Mouse (Mus musculus) liver, embryonic 12.5 days (tissue): ENCODE data around the gene Cdx2. TPM values are rescaled to one million over a fixed set of nuclear protein-coding genes. Genes with fewer than 3 reads are reported as not detected.

ENCODE experiments used
- ATAC-seq: fragments of 200-750 bp; cut with Nextera tagmentation; 2 replicates; pipeline ENCODE4 v1.8.0; 2017; ENCODE audit warnings: moderate number of reproducible peaks, mild to moderate bottlenecking, moderate library complexity
- H3K27ac ChIP-seq: fragments of 300-500 bp; sonication (generic); 2 replicates; pipeline ENCODE4 v1.5.1; 2016; ENCODE audit warnings: mild to moderate bottlenecking
- H3K27me3 ChIP-seq: fragments of 300-500 bp; sonication (generic); replicated peaks from 2 replicates; pipeline ENCODE4 v1.6.1; 2016; ENCODE audit warnings: mild to moderate bottlenecking, moderate library complexity
- H3K36me3 ChIP-seq: fragments of 300-500 bp; sonication (generic); 2 replicates; pipeline ENCODE4 v1.6.1; 2016; ENCODE audit warnings: mild to moderate bottlenecking, moderate library complexity
- H3K4me1 ChIP-seq: fragments of 300-500 bp; sonication (generic); 2 replicates; pipeline ENCODE4 v1.6.1; 2016
- H3K4me2 ChIP-seq: fragments of 300-500 bp; sonication (generic); 2 replicates; pipeline ENCODE4 v1.6.1; 2016; ENCODE audit warnings: mild to moderate bottlenecking, moderate library complexity
- H3K4me3 ChIP-seq: fragments of 300-500 bp; sonication (generic); 2 replicates; pipeline ENCODE4 v1.5.1; 2016; ENCODE audit warnings: mild to moderate bottlenecking, moderate library complexity
- H3K9ac ChIP-seq: fragments of 300-500 bp; sonication (generic); 2 replicates; pipeline ENCODE4 v1.6.1; 2016; ENCODE audit warnings: mild to moderate bottlenecking, moderate library complexity
- H3K9me3 ChIP-seq: fragments of 300-500 bp; sonication (generic); replicated peaks from 2 replicates; pipeline ENCODE4 v1.6.1; 2016; ENCODE audit warnings: mild to moderate bottlenecking, moderate library complexity
- WGBS: fragments of 180-500 bp; shearing (Covaris S2); methylation state at CpG from one replicate; pipeline ENCODE4 v1.1.7; 2016; ENCODE audit not compliant: insufficient replicate concordance; 5-methylcytosine and 5-hydroxymethylcytosine counted together
- polyA plus RNA-seq: library from polyadenylated mRNA; unstranded; fragments of >200 nt; fragmentation: Nextera tagmentation; extraction: Ambion mirVana; gene quantifications from 2 replicates; pipeline ENCODE4 v1.2.1, GENCODE M21; 2016

The Cdx2 gene
- not detected in 2 replicates for polyA plus RNA-seq

GRCm38 (mm10) chr5:147306638-147307397, at the start of gene Cdx2:
Gene Cdx2 (minus strand): TSS chr5:147307270.
- Histone ChIP-seq H3K4me3 (no peak within 1 kb of the TSS), H3K27me3 (peaks cover 100% of the 10 kb centered on the region), H3K9me3 (no peaks in the 10 kb centered on the region), H3K36me3 (no peaks in the 10 kb centered on the region), H3K27ac (no peak within 1 kb of the TSS), H3K9ac (no peak within 1 kb of the TSS), H3K4me2 (peak within 1 kb of the TSS; percentile 35), H3K4me1 (no peaks in the 10 kb centered on the region; the same call in 1 of the 2 replicates)
- 1% methylated on average over 56 of the region's 63 CpGs for WGBS
- ATAC-seq: no peak

DNA sequence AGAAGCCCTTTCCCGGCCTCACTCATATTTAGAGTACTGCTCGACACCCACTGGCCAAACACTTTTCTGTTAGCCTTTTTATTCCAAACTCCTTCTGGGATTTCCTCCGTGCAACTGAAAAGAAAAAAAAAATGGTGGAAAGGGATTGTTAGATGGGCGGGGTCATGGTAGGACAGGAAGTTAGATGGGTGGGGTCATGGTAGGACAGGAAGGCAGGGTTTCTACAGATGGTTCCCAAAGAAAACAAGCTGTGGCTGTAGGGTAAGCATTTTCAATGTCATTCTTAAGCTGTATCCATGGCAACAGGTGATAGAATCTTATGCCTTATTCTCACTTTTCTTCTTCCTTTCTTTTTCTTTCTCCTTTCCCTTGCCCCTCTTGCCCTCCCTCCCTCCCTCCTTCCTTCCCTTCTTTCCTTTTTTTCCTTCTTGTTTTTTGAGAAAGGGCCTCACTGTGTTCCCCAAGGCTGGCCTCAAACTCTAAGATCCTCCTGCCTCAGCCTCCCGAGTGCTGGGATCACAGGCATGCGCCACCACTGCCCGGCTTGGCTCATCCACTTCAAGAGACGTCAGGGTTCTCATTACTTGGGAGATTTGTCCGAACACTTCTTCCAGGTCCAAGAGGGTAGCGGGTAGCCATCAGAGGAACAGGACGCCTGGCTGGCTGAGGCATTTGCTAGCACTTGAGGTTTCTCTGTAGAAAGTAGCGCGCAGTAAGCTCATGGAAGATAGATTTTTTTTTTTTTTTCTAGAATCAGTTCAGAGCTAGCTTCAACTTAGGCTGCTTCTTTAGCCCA, 49.4 kb upstream of the Cdx2 start:
- no peaks in the 10 kb centered on the region for H3K4me1 ChIP-seq
- no peaks in the 10 kb centered on the region for H3K36me3 ChIP-seq
- H3K9ac ChIP-seq: no peak overlapping the region
- 0 out of 2 replicates have a peak, but pooled peaks cover 3% of the 10 kb centered on the region for H3K27me3 ChIP-seq
- H3K4me2 ChIP-seq: no peak overlapping the region
- no peaks in the 10 kb centered on the region for H3K9me3 ChIP-seq
- no peak overlapping the region for H3K4me3 ChIP-seq
- WGBS: 76% methylated on average over 13 of the region's 13 CpGs
- H3K27ac ChIP-seq: no peak overlapping the region
- ATAC-seq: no peak

DNA sequence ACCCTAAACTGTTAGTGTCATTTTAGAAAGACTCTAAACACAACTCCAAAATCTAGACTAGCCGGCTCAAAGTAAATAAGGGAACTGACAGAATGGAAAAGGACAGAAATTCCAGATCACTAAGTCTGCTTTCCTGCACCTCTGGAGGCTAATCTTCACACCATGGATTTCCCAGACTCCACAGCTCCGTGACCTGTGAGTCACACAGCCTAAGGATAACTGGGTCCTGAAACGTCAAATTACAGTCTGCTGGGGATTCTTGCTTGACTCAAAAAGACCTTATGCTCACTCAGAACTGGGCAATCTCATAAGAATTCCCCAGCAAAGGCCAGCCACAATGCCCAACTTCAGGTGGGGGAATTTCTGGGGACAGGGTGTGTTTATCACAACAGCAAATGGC, 48.7 kb upstream of the Cdx2 start:
- no peak overlapping the region for H3K4me3 ChIP-seq
- no peak overlapping the region for H3K27ac ChIP-seq
- ATAC-seq: no peak
- 53% methylated on average over 3 of the region's 3 CpGs for WGBS
- H3K4me1 ChIP-seq: no peaks in the 10 kb centered on the region
- H3K9ac ChIP-seq: no peak overlapping the region
- no peak overlapping the region for H3K4me2 ChIP-seq
- H3K36me3 ChIP-seq: no peaks in the 10 kb centered on the region
- H3K9me3 ChIP-seq: no peaks in the 10 kb centered on the region
- H3K27me3 ChIP-seq: 0 out of 2 replicates have a peak, but pooled peaks cover 3% of the 10 kb centered on the region

DNA sequence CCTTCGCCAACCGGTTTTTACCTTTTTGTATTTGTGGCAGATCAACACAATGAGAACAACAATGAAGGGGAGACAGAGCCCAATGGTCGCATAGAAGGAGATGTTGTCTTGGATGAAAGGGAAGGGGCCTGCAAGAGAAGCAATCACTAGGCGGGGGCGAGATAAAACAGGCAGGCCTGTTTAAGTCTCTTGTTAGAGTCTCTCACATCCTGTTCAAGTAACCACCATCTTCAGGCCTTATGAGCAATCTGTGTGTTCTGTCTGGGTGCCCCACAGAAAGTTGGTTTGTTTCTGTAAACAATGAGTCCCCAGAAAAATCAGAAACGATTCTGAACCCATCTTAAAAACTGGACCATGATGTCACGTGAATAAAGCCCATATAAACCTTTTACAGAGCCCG, 47.9 kb upstream of the Cdx2 start:
- no peak for ATAC-seq
- Histone ChIP-seq H3K4me2 (no peak overlapping the region), H3K27ac (no peak overlapping the region), H3K36me3 (no peaks in the 10 kb centered on the region), H3K4me1 (no peaks in the 10 kb centered on the region), H3K4me3 (no peak overlapping the region), H3K27me3 (0 out of 2 replicates have a peak, but pooled peaks cover 3% of the 10 kb centered on the region), H3K9me3 (no peaks in the 10 kb centered on the region), H3K9ac (no peak overlapping the region)
- WGBS: 57% methylated on average over 8 of the region's 8 CpGs

DNA sequence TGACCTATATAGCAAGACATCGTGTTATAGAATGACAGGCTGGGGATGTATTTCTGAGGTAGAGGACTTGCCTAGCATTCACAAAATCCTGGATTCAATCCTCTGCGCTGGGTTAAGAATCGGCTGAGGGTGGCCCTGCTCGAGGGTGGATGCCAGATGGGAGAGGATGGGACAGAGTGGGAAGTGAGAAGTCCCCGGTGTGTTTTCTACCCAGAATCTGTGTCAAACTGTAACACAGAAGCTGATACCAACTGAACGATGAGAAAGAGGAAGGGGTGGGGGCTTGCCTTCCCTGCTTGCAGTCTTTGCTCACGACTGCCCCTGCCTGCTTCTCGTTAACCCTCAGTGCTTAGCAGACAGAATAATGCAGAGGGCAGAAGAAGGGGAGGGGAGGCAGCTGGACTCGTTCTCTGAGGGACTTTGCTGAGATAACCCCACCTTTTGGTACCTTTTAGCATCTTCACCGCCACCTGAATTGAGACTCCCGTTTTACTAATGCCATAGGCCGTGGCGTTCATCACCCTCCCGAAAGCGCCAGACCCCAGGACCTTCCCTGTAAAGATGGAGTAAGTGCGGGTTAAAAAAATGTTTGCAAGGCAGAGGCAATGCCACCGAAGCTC, 47.2 kb upstream of the Cdx2 start:
- Histone ChIP-seq H3K9ac (no peak overlapping the region), H3K4me2 (no peak overlapping the region), H3K36me3 (no peaks in the 10 kb centered on the region), H3K9me3 (no peaks in the 10 kb centered on the region), H3K27ac (no peak overlapping the region), H3K27me3 (0 out of 2 replicates have a peak, but pooled peaks cover 3% of the 10 kb centered on the region), H3K4me3 (no peak overlapping the region), H3K4me1 (no peaks in the 10 kb centered on the region)
- ATAC-seq: no peak
- WGBS: 44% methylated on average over 17 of the region's 17 CpGs

- ATAC-seq: no peak
- Histone ChIP-seq H3K27ac (no peak overlapping the region), H3K4me3 (no peak overlapping the region), H3K9ac (no peak overlapping the region), H3K36me3 (no peaks in the 10 kb centered on the region), H3K9me3 (no peaks in the 10 kb centered on the region), H3K4me2 (no peak overlapping the region), H3K27me3 (0 out of 2 replicates have a peak, but pooled peaks cover 3% of the 10 kb centered on the region), H3K4me1 (no peaks in the 10 kb centered on the region)
- WGBS: 67% methylated on average over 8 of the region's 8 CpGs
Observed at GRCm38 (mm10) chr5:147351931-147352330, 44.9 kb upstream of the Cdx2 start.

DNA sequence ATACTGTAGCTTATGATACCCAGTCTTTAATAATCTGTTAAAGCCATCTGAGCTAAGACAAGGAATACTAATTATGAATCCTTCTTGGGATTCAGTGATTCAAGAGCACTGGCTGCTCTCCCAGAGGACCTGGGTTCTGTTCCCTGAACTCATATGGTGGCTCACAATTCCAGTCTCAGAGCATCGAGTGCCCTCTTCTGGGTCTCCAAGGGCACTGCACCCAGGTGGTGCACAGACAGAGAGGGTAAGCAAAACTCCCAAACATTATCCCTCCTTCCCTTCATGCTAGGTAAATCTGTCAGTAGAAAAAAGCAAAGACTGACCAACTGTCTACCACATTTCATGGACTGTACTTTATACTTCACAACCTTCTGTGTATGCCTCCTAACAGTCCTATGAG, 38.9 kb upstream of the Cdx2 start:
- H3K36me3 ChIP-seq: no peaks in the 10 kb centered on the region
- H3K9ac ChIP-seq: no peak overlapping the region
- no peak overlapping the region for H3K27ac ChIP-seq
- WGBS: 43% methylated on average over 1 of the region's 1 CpGs
- H3K4me1 ChIP-seq: no peaks in the 10 kb centered on the region
- H3K4me3 ChIP-seq: no peak overlapping the region
- H3K4me2 ChIP-seq: no peak overlapping the region
- ATAC-seq: no peak
- H3K9me3 ChIP-seq: no peaks in the 10 kb centered on the region
- H3K27me3 ChIP-seq: 0 out of 2 replicates have a peak, but pooled peaks cover 3% of the 10 kb centered on the region

DNA sequence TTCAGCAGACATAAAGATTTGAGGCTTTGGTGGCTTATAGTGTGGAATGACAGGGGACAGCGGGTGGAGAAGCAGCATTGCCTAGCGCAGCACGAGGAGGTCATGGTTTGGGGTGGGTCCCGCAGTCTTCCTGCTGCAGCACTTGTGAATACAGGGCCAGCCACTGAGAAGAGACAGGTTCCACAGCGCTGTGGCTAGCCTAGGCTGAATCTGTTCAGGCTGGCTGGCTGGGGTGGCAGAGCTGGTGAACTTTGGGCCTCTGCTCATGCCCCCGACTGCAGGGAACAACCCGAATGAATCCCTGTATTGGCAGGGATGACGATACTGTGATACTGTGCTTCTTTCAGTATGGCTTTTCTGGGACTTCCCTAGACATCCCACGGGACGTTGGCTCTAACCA, 36.8 kb upstream of the Cdx2 start:
- no peak for ATAC-seq
- no peak overlapping the region for H3K4me2 ChIP-seq

GRCm38 (mm10) chr5:147342901-147343300, 35.8 kb upstream of the Cdx2 start:
- no peak overlapping the region for H3K4me2 ChIP-seq
- H3K9me3 ChIP-seq: no peaks in the 10 kb centered on the region
- H3K36me3 ChIP-seq: no peaks in the 10 kb centered on the region
- no peak overlapping the region for H3K27ac ChIP-seq
- no peak overlapping the region for H3K4me3 ChIP-seq
- no peak overlapping the region for H3K9ac ChIP-seq
- no peak for ATAC-seq
- WGBS: 72% methylated on average over 6 of the region's 6 CpGs
- H3K4me1 ChIP-seq: no peaks in the 10 kb centered on the region
- 0 out of 2 replicates have a peak, but pooled peaks cover 3% of the 10 kb centered on the region for H3K27me3 ChIP-seq

More for the DNA sequence above, 36.8 kb upstream of the Cdx2 start:
- 80% methylated on average over 10 of the region's 10 CpGs for WGBS
- no peaks in the 10 kb centered on the region for H3K4me1 ChIP-seq
- H3K9me3 ChIP-seq: no peaks in the 10 kb centered on the region
- no peaks in the 10 kb centered on the region for H3K36me3 ChIP-seq
- no peak overlapping the region for H3K27ac ChIP-seq
- H3K27me3 ChIP-seq: 0 out of 2 replicates have a peak, but pooled peaks cover 3% of the 10 kb centered on the region
- H3K9ac ChIP-seq: no peak overlapping the region
- H3K4me3 ChIP-seq: no peak overlapping the region

GRCm38 (mm10) chr5:147340741-147341414, 33.8 kb upstream of the Cdx2 start:
- no peak overlapping the region for H3K4me3 ChIP-seq
- H3K4me2 ChIP-seq: no peak overlapping the region
- H3K27me3 ChIP-seq: 0 out of 2 replicates have a peak, but pooled peaks cover 3% of the 10 kb centered on the region
- WGBS: 35% methylated on average over 13 of the region's 13 CpGs
- no peaks in the 10 kb centered on the region for H3K9me3 ChIP-seq
- H3K9ac ChIP-seq: no peak overlapping the region
- H3K27ac ChIP-seq: no peak overlapping the region
- no peaks in the 10 kb centered on the region for H3K4me1 ChIP-seq
- ATAC-seq: no peak
- H3K36me3 ChIP-seq: no peaks in the 10 kb centered on the region

GRCm38 (mm10) chr5:147339560-147339959, 32.5 kb upstream of the Cdx2 start:
- Histone ChIP-seq H3K9ac (no peak overlapping the region), H3K4me3 (no peak overlapping the region), H3K27ac (no peak overlapping the region), H3K27me3 (0 out of 2 replicates have a peak, but pooled peaks cover 3% of the 10 kb centered on the region), H3K36me3 (no peaks in the 10 kb centered on the region), H3K9me3 (no peaks in the 10 kb centered on the region), H3K4me2 (no peak overlapping the region), H3K4me1 (no peaks in the 10 kb centered on the region)
- 45% methylated on average over 9 of the region's 11 CpGs for WGBS
- no peak for ATAC-seq
